ENCODE assay signal across 8 mouse cellular contexts in the genomic region with DNA sequence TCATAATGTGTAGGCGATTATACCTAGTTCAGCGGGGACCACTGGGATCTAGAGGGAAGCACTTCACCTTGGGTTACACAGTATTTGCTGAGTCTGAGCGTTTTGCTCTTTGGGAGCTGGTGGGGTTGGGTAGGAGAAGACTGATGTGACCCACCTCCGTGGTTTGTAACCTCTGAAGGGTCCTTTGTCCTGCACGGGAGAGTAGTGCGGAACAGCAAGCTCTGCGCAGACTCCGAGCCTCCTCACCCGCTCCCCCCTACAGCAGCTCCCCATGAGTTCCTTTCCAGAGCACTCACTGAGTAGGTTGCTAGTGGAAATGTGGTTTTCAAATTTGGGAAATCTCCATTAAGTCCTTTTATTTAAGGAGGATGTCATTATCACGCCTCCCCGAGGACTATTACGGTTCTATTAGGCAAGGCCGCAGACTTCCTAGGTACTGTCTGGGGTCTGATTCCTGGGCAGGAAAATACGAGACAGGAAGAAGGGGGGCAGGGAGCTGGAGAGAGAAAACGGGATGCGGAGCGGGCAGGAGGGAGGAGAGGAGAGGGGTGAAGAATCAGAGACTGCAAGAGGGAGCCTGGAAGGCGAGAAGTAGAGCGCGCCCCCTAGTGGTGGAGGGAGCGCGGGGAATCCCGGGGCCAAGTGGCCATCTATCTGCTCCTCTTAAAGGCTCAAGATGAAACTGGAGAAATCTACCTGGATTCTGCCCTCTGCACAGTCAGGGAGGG. TPM values are rescaled to one million over a fixed set of nuclear protein-coding genes. Genes with fewer than 3 reads are reported as not detected.
A peak's percentile ranks its signal among the peaks of the same experiment; 100 is the strongest.
DNase-seq lines count a peak whose midpoint lies in the region; ATAC-seq lines count a peak whose summit lies in the region.

No protein-coding gene starts in this region.

- no peak for ATAC-seq in midbrain, embryonic 14.5 days (ENCODE audit: low FRiP score, low TSS enrichment)

- no peaks in the 10 kb centered on the region for H3K36me3 ChIP-seq in limb, embryonic 10.5 days
- no peaks in the 10 kb centered on the region for H3K36me3 ChIP-seq in midbrain, embryonic 14.5 days (ENCODE audit: control insufficient read depth, insufficient read depth, low read length)

- H3K9me3 ChIP-seq in limb, embryonic 10.5 days (replicated peaks), result no peaks in the 10 kb centered on the region
- no peaks in the 10 kb centered on the region for H3K9me3 ChIP-seq in midbrain, embryonic 14.5 days (ENCODE audit: control insufficient read depth, low read length)

- H3K27ac ChIP-seq in limb, embryonic 10.5 days, result peak overlapping the region; percentile 83
- H3K27ac ChIP-seq in midbrain, embryonic 14.5 days (replicated peaks; ENCODE audit: low read depth, low read length), result no peak overlapping the region

- DNase-seq in adrenal gland, adult (ENCODE audit: inconsistent age in 2 of 2, low spot score in 1 of 2), result peak; percentile 61 to 90
- no peak for DNase-seq in adrenal gland, adult 8-10 months
- peak; percentile 93 for DNase-seq in embryo, embryonic 9.5 days (ENCODE audit: extremely low spot score)
- peak; percentile 96 for DNase-seq in heart, adult 11 months
- DNase-seq in kidney, adult 18-20 months, result peak; percentile 81
- peak; percentile 97 for DNase-seq in limb, embryonic 10.5 days (ENCODE audit: low spot score)
- peak; percentile 87 for DNase-seq in midbrain, embryonic 14.5 days
- peak; percentile 22 to 30 for DNase-seq in spleen, postnatal 36 days (ENCODE audit: low spot score in 2 of 2)

- peak overlapping the region; percentile 45 for H3K4me2 ChIP-seq in midbrain, embryonic 14.5 days (ENCODE audit: low read length)

- no peak overlapping the region; the same call in 1 of the 2 replicates for H3K9ac ChIP-seq in midbrain, embryonic 14.5 days (replicated peaks; ENCODE audit: low read length)

- H3K4me3 ChIP-seq in limb, embryonic 10.5 days, result peak overlapping the region; percentile 40
- peak overlapping the region; percentile 7; the same call in 1 of the 2 replicates for H3K4me3 ChIP-seq in midbrain, embryonic 14.5 days (replicated peaks; ENCODE audit: low read depth, low read length)

- H3K4me1 ChIP-seq in limb, embryonic 10.5 days, result peaks cover 37% of the 10 kb centered on the region
- H3K4me1 ChIP-seq in midbrain, embryonic 14.5 days (ENCODE audit: control insufficient read depth, insufficient read depth, low read length), result peaks cover 9% of the 10 kb centered on the region; the same call in 1 of the 2 replicates

- 12% methylated on average over 23 of the region's 23 CpGs for WGBS in limb, embryonic 10.5 days
- 6% methylated on average over 23 of the region's 23 CpGs for WGBS in midbrain, embryonic 14.5 days

- H3K27me3 ChIP-seq in limb, embryonic 10.5 days (ENCODE audit: low read depth, poor library complexity, severe bottlenecking), result peaks cover 6% of the 10 kb centered on the region; the same call in 1 of the 2 replicates
- peaks cover 7% of the 10 kb centered on the region; the same call in 1 of the 2 replicates for H3K27me3 ChIP-seq in midbrain, embryonic 14.5 days (ENCODE audit: control insufficient read depth, insufficient read depth, low read length)

RNA-seq across cellular contexts. Expression of gene Etv4, which starts 29.4 kb away (rescaled TPM):
- total RNA-seq in adrenal gland, adult 8-10 months (2022), result 1 to 10 TPM in 3 of 4 experiments, under 1 TPM in 1; 0.80 to 1.9 (median 1.4) TPM
- 37.8 and 48.3 TPM in 2 replicates for polyA plus RNA-seq in limb, embryonic 10.5 days (2016; fragmentation: Nextera tagmentation; extraction: Ambion mirVana)
- 4.0 and 6.9 TPM in 2 replicates for polyA plus RNA-seq in midbrain, embryonic 14.5 days (2014; fragmentation: Nextera tagmentation; extraction: Ambion mirVana)
